Mouse (Mus musculus): ENCODE measurements around the gene Mybpc3.

Gene Mybpc3

GRCm38 (mm10) chr2:91121011-91121410, 3.1 kb downstream of the Mybpc3 start:
- DNase-seq (ENCODE audit: low spot score), result no peak

GRCm38 (mm10) chr2:91121497-91121896, 3.6 kb downstream of the Mybpc3 start:
- DNase-seq (ENCODE audit: low spot score), result no peak

GRCm38 (mm10) chr2:91123521-91123920, 5.6 kb downstream of the Mybpc3 start:
- DNase-seq (ENCODE audit: low spot score), result no peak

GRCm38 (mm10) chr2:91125101-91125500, 7.2 kb downstream of the Mybpc3 start:
- DNase-seq (ENCODE audit: low spot score), result no peak

GRCm38 (mm10) chr2:91128761-91129160, 10.8 kb downstream of the Mybpc3 start:
- no peak for DNase-seq (ENCODE audit: low spot score)

- DNase-seq (ENCODE audit: low spot score), result peak; percentile 25
Observed at GRCm38 (mm10) chr2:91130126-91130525, 12.2 kb downstream of the Mybpc3 start.

GRCm38 (mm10) chr2:91131251-91131650, 13.3 kb downstream of the Mybpc3 start:
- DNase-seq (ENCODE audit: low spot score), result no peak

GRCm38 (mm10) chr2:91132035-91132434, 14.1 kb downstream of the Mybpc3 start:
- DNase-seq (ENCODE audit: low spot score), result no peak

- no peak for DNase-seq (ENCODE audit: low spot score)
Observed at GRCm38 (mm10) chr2:91136513-91137412, 18.8 kb downstream of the Mybpc3 start.

- DNase-seq (ENCODE audit: low spot score), result no peak
Observed at GRCm38 (mm10) chr2:91137481-91137880, 19.5 kb downstream of the Mybpc3 start.

- DNase-seq (ENCODE audit: low spot score), result no peak
Observed at GRCm38 (mm10) chr2:91139311-91139710, 21.4 kb downstream of the Mybpc3 start.

GRCm38 (mm10) chr2:91139764-91140163, 21.8 kb downstream of the Mybpc3 start:
- no peak for DNase-seq (ENCODE audit: low spot score)

GRCm38 (mm10) chr2:91142920-91143319, 25.0 kb downstream of the Mybpc3 start:
- no peak for DNase-seq (ENCODE audit: low spot score)

GRCm38 (mm10) chr2:91143401-91143800, 25.5 kb downstream of the Mybpc3 start:
- no peak for DNase-seq (ENCODE audit: low spot score)

- no peak for DNase-seq (ENCODE audit: low spot score)
Observed at GRCm38 (mm10) chr2:91148101-91148500, 30.2 kb downstream of the Mybpc3 start.

- no peak for DNase-seq (ENCODE audit: low spot score)
Observed at GRCm38 (mm10) chr2:91151331-91151730, 33.4 kb downstream of the Mybpc3 start.

GRCm38 (mm10) chr2:91152885-91153377, 35.0 kb downstream of the Mybpc3 start:
- no peak for DNase-seq (ENCODE audit: low spot score)

- DNase-seq (ENCODE audit: low spot score), result no peak
Observed at GRCm38 (mm10) chr2:91154091-91154490, 36.1 kb downstream of the Mybpc3 start.

- DNase-seq (ENCODE audit: low spot score), result no peak
Observed at GRCm38 (mm10) chr2:91157002-91157752, 39.2 kb downstream of the Mybpc3 start.

- no peak for DNase-seq (ENCODE audit: low spot score)
Observed at GRCm38 (mm10) chr2:91160591-91160990, 42.6 kb downstream of the Mybpc3 start.

- no peak for DNase-seq (ENCODE audit: low spot score)
Observed at GRCm38 (mm10) chr2:91162952-91163351, 45.0 kb downstream of the Mybpc3 start.

GRCm38 (mm10) chr2:91163532-91163931, 45.6 kb downstream of the Mybpc3 start:
- no peak for DNase-seq (ENCODE audit: low spot score)

GRCm38 (mm10) chr2:91164991-91165390, 47.0 kb downstream of the Mybpc3 start:
- DNase-seq (ENCODE audit: low spot score), result no peak
